Mouse (Mus musculus) MEL (cell line): Measurements from ENCODE around the gene Prph. TPM values are rescaled to one million over a fixed set of nuclear protein-coding genes. Genes with fewer than 3 reads are reported as not detected.

ENCODE experiments used
- DNase-seq: peaks from one replicate; pipeline ENCODE4 v3.0.0; 2011; ENCODE audit warnings: low read depth, low spot score
- H3K27ac ChIP-seq: 2 replicates; pipeline ENCODE4 v1.5.1; 2012; ENCODE audit warnings: low read depth, mild to moderate bottlenecking, control low read depth, low read length, moderate library complexity; ENCODE audit not compliant: control insufficient read depth
- H3K27me3 ChIP-seq, 2 experiments: fragments of 150-350 bp in 1 of 2; sonication (generic) in 1 of 2; 2 replicates each; pipeline ENCODE4 v1.6.1; 2012; ENCODE audit warnings: low read length in 2 of 2, mild to moderate bottlenecking in 2 of 2, improper control_type of control experiment in 1 of 2, moderate library complexity in 1 of 2; ENCODE audit not compliant: insufficient read depth in 2 of 2, control insufficient read depth in 1 of 2
- H3K36me3 ChIP-seq, 2 experiments: 2 replicates each; pipeline ENCODE4 v1.6.1; 2012 to 2014; ENCODE audit warnings: low read length in 2 of 2, improper control_type of control experiment in 1 of 2, inconsistent platforms in 1 of 2, mild to moderate bottlenecking in 1 of 2; ENCODE audit not compliant: insufficient read depth in 2 of 2, control insufficient read depth in 1 of 2
- H3K4me1 ChIP-seq, 2 experiments: fragments of 150-350 bp in 1 of 2; sonication (generic) in 1 of 2; 2 replicates each; pipeline ENCODE4 v1.6.1; 2012; ENCODE audit warnings: low read length in 2 of 2, improper control_type of control experiment in 1 of 2, mild to moderate bottlenecking in 1 of 2; ENCODE audit not compliant: insufficient read depth in 2 of 2, control insufficient read depth in 1 of 2
- H3K4me3 ChIP-seq, 2 experiments: fragments of 150-350 bp in 1 of 2; sonication (generic) in 1 of 2; 2 replicates each; pipeline ENCODE4 v1.5.1; 2012; ENCODE audit warnings: low read depth in 2 of 2, low read length in 2 of 2, mild to moderate bottlenecking in 2 of 2, moderate library complexity in 2 of 2, control low read depth in 1 of 2, improper control_type of control experiment in 1 of 2; ENCODE audit not compliant: control insufficient read depth in 1 of 2, insufficient read depth in 1 of 2
- H3K79me2 ChIP-seq: 2 replicates; pipeline ENCODE4 v1.6.1; 2012; ENCODE audit warnings: mild to moderate bottlenecking, low read length, moderate library complexity; ENCODE audit not compliant: control insufficient read depth, poor library complexity, insufficient read depth
- H3K9ac ChIP-seq: 2 replicates; pipeline ENCODE4 v1.6.1; 2012; ENCODE audit warnings: low read depth, mild to moderate bottlenecking, control low read depth, low read length, moderate library complexity; ENCODE audit not compliant: control insufficient read depth, poor library complexity, severe bottlenecking
- H3K9me3 ChIP-seq: fragments of 150-350 bp; sonication (generic); replicated peaks from 2 replicates; pipeline ENCODE4 v1.6.1; 2012; ENCODE audit warnings: mild to moderate bottlenecking, low read length, improper control_type of control experiment, moderate library complexity; ENCODE audit not compliant: insufficient read depth
- ELF1 ChIP-seq: IDR thresholded peaks from 2 replicates; pipeline ENCODE4 v1.6.1; 2014; ENCODE audit warnings: low read depth, mild to moderate bottlenecking, inconsistent platforms, low read length, improper control_type of control experiment, moderate library complexity
- GABPA ChIP-seq: IDR thresholded peaks from 2 replicates; pipeline ENCODE4 v1.6.1; 2012; ENCODE audit warnings: low read depth, mild to moderate bottlenecking, inconsistent platforms, low read length, improper control_type of control experiment, moderate library complexity
- GATA1 ChIP-seq: IDR thresholded peaks from 2 replicates; pipeline ENCODE4 v1.6.1; 2011; ENCODE audit warnings: low read depth, low read length, improper control_type of control experiment
- KAT2A ChIP-seq: conservative IDR thresholded peaks from 2 replicates; pipeline ENCODE4 v1.6.1; 2012; ENCODE audit warnings: low read depth, low read length, improper control_type of control experiment, inconsistent platforms
- MAX ChIP-seq: IDR thresholded peaks from 2 replicates; pipeline ENCODE4 v1.6.1; 2011; ENCODE audit warnings: low read length, improper control_type of control experiment
- MYB ChIP-seq: IDR thresholded peaks from 2 replicates; pipeline ENCODE4 v1.6.1; 2011; ENCODE audit warnings: mild to moderate bottlenecking, low read depth, low read length, improper control_type of control experiment
- MYC ChIP-seq: IDR thresholded peaks from 2 replicates; pipeline ENCODE4 v1.6.1; 2011; ENCODE audit warnings: low read depth, mild to moderate bottlenecking, low read length, improper control_type of control experiment, moderate library complexity
- POLR2A ChIP-seq, 2 experiments: IDR thresholded peaks; 2 replicates each; pipeline ENCODE4 v1.6.1; 2011 to 2012; ENCODE audit warnings: low read length in 2 of 2, mild to moderate bottlenecking in 2 of 2, control low read depth in 1 of 2, improper control_type of control experiment in 1 of 2, low read depth in 1 of 2, moderate library complexity in 1 of 2; ENCODE audit not compliant: control insufficient read depth in 1 of 2, insufficient read depth in 1 of 2, poor library complexity in 1 of 2
- POLR2AphosphoS2 ChIP-seq: IDR thresholded peaks from 2 replicates; pipeline ENCODE4 v1.6.1; 2011; ENCODE audit warnings: low read length, improper control_type of control experiment
- TBP ChIP-seq: IDR thresholded peaks from 2 replicates; pipeline ENCODE4 v1.8.0; 2011; ENCODE audit warnings: low read depth, low read length, improper control_type of control experiment
- TCF12 ChIP-seq: IDR thresholded peaks from 2 replicates; pipeline ENCODE4 v1.6.1; 2014; ENCODE audit warnings: low read depth, mild to moderate bottlenecking, inconsistent platforms, low read length, improper control_type of control experiment, moderate library complexity
- UBTF ChIP-seq: IDR thresholded peaks from 2 replicates; pipeline ENCODE4 v1.6.1; 2012; ENCODE audit warnings: low read depth, mild to moderate bottlenecking, inconsistent platforms, low read length, improper control_type of control experiment, moderate library complexity, borderline replicate concordance; ENCODE audit not compliant: insufficient read depth
- USF1 ChIP-seq: IDR thresholded peaks from 2 replicates; pipeline ENCODE4 v1.6.1; 2014; ENCODE audit warnings: low read depth, mild to moderate bottlenecking, inconsistent platforms, low read length, improper control_type of control experiment, moderate library complexity
- ZC3H11A ChIP-seq: IDR thresholded peaks from 2 replicates; pipeline ENCODE4 v1.6.1; 2012; ENCODE audit warnings: low read depth, mild to moderate bottlenecking, inconsistent platforms, low read length, improper control_type of control experiment
- ZKSCAN1 ChIP-seq: IDR thresholded peaks from 2 replicates; pipeline ENCODE4 v1.6.1; 2012; ENCODE audit warnings: low read depth, mild to moderate bottlenecking, inconsistent platforms, low read length, improper control_type of control experiment, moderate library complexity
- ZNF384 ChIP-seq: IDR thresholded peaks from 2 replicates; pipeline ENCODE4 v1.6.1; 2012; ENCODE audit warnings: low read depth, mild to moderate bottlenecking, inconsistent platforms, low read length, improper control_type of control experiment
- polyA plus RNA-seq, 2 experiments: library from polyadenylated mRNA; stranded (reverse) in 1 of 2; unstranded in 1 of 2; fragments of >175 nt in 1 of 2; fragments of >200 nt in 1 of 2; gene quantifications; 2 replicates each; pipeline versions ENCODE4 v1.2.1 to v1.2.4; 2012; ENCODE audit warnings: low replicate concordance in 2 of 2, low read depth in 1 of 2; ENCODE audit not compliant: insufficient read length in 2 of 2, insufficient read depth in 1 of 2, missing spikeins in 1 of 2
- total RNA-seq: library from RNA; depleted of rRNA; stranded (reverse); fragments of 300-350 nt; gene quantifications from 2 replicates; pipeline ENCODE4 v1.2.3, GENCODE M21; 2012; rRNA removed

The Prph gene
- total RNA-seq = not detected in 2 replicates
- not detected for polyA plus RNA-seq

- H3K4me1 ChIP-seq = no peaks in the 10 kb centered on the region
- H3K79me2 ChIP-seq = no peaks in the 10 kb centered on the region
- TF ChIP-seq POLR2AphosphoS2 = no peak
- TF ChIP-seq GATA1 = no peak
- no peak for TF ChIP-seq ELF1
- TF ChIP-seq USF1 = no peak
- TF ChIP-seq KAT2A = no peak
- TF ChIP-seq, all 39 proteins: peak for 0
- no peak within 1 kb of the TSS for H3K4me3 ChIP-seq
- H3K36me3 ChIP-seq = no peaks in the 10 kb centered on the region
- no peaks in the 10 kb centered on the region for H3K9me3 ChIP-seq
- no peak for DNase-seq
- no peak within 1 kb of the TSS for H3K9ac ChIP-seq
- peaks cover 9% of the 10 kb centered on the region in 2 experiments; a peak in 3 of 4 replicates for H3K27me3 ChIP-seq
- no peak within 1 kb of the TSS for H3K27ac ChIP-seq
Observed at GRCm38 (mm10) chr15:99055040-99055439, at the start of gene Prph. TSS of gene Prph (plus strand) at chr15:99055174.

- Histone ChIP-seq H3K4me1 (no peaks in the 10 kb centered on the region), H3K9ac (no peak overlapping the region), H3K9me3 (no peaks in the 10 kb centered on the region), H3K36me3 (no peaks in the 10 kb centered on the region), H3K4me3 (no peak overlapping the region), H3K27ac (no peak overlapping the region), H3K79me2 (no peaks in the 10 kb centered on the region), H3K27me3 (peaks cover 0 to 2% of the 10 kb centered on the region in 2 experiments)
- TF ChIP-seq TCF12 (no peak), UBTF (no peak), TBP (no peak), MYB (no peak)
- DNase-seq = no peak
Observed at GRCm38 (mm10) chr15:99008801-99009241, 46.2 kb upstream of the Prph start.

GRCm38 (mm10) chr15:99010896-99011295 lies 44.1 kb upstream of the Prph start:
- H3K9ac ChIP-seq = no peak overlapping the region
- H3K27me3 ChIP-seq = peaks cover 0 to 3% of the 10 kb centered on the region in 2 experiments; a peak in 3 of 4 replicates
- TF ChIP-seq ZC3H11A = no peak
- TF ChIP-seq GABPA = no peak
- TF ChIP-seq GATA1 = no peak
- no peak for TF ChIP-seq ZKSCAN1
- no peak for TF ChIP-seq MAX
- no peak for TF ChIP-seq MYC
- no peak for TF ChIP-seq ZNF384
- no peak for TF ChIP-seq POLR2A (IDR thresholded peaks at IDR 0.05; ENCODE audit: control insufficient read depth in 1 of 2, insufficient read depth in 1 of 2, low read depth in 1 of 2, low read length in 2 of 2, poor library complexity in 1 of 2)
- no peaks in the 10 kb centered on the region for H3K36me3 ChIP-seq
- no peaks in the 10 kb centered on the region for H3K4me1 ChIP-seq
- H3K79me2 ChIP-seq = no peaks in the 10 kb centered on the region
- no peak overlapping the region for H3K4me3 ChIP-seq
- no peak overlapping the region for H3K27ac ChIP-seq
- no peaks in the 10 kb centered on the region for H3K9me3 ChIP-seq
- DNase-seq = no peak
